ENCODE assay signal across 31 mouse cellular contexts in the genomic region with DNA sequence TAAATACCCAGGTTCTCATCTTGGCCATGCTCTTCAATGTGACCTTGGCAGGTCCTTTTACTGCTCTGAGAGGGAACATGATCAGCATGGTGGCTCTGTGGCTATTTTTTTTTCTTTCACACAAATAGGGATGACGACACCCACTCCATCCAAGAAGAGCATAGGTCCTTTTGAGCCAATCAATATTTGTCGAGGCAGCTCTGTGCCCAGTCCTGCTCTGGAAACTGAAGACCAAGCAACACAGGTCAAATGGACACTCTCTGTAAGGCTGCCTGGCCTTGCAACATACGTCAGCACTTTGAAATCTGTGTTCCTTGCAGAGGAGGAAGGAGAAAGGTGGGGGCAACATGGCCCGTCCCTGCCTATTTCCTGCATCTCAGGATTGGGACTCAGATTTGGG.
"Had no signal": no experiment of that assay in that cellular context is flagged by ENCODE, and none has a peak within 500 bp of the region (broad histone marks: within the 10 kb centered on the region; RNA-seq: fewer than 3 reads in every experiment).

No protein-coding gene starts in this region.

- ATAC-seq: liver, postnatal 0 days; lung, postnatal 0 days; midbrain, embryonic 13.5 days; midbrain, embryonic 15.5 days; midbrain, embryonic 16.5 days had no signal

- H3K4me3 ChIP-seq: left cerebral cortex, adult 2 months; limb, embryonic 10.5 days; limb, embryonic 12.5 days; limb, embryonic 13.5 days; limb, embryonic 15.5 days; liver, embryonic 13.5 days; liver, embryonic 15.5 days; lung, embryonic 15.5 days; megakaryocyte, embryonic 14.5 days; midbrain, embryonic 10.5 days; midbrain, embryonic 12.5 days; midbrain, embryonic 13.5 days; midbrain, embryonic 15.5 days; myocyte; neural tube, embryonic 12.5 days had no signal

- H3K27me3 ChIP-seq: lung, embryonic 15.5 days; midbrain, embryonic 13.5 days; midbrain, embryonic 15.5 days had no signal

- H3K9ac ChIP-seq: limb, embryonic 12.5 days; limb, embryonic 13.5 days; limb, embryonic 15.5 days; liver, embryonic 13.5 days; liver, embryonic 14.5 days; liver, embryonic 15.5 days; liver, postnatal 0 days; lung, embryonic 14.5 days; lung, embryonic 15.5 days; midbrain, embryonic 12.5 days; midbrain, embryonic 13.5 days; midbrain, embryonic 15.5 days; neural tube, embryonic 12.5 days had no signal

- DNase-seq: left cerebral cortex, postnatal 4 days; liver; liver, embryonic 13.5 days; liver, postnatal 0 days; lung, adult 18-20 months; lung, adult 2 months; lung, embryonic 14.5 days; lung, postnatal 10 days; lung, postnatal 14 days; lung, postnatal 36 days; midbrain, embryonic 14.5 days had no signal

- H3K9me3 ChIP-seq: limb, embryonic 10.5 days; limb, embryonic 12.5 days; limb, embryonic 13.5 days; limb, embryonic 15.5 days; liver, embryonic 13.5 days; liver, embryonic 15.5 days; lung, embryonic 15.5 days; megakaryocyte, embryonic 14.5 days; midbrain, embryonic 10.5 days; midbrain, embryonic 12.5 days; midbrain, embryonic 13.5 days; midbrain, embryonic 15.5 days; neural tube, embryonic 12.5 days had no signal

- H3K4me1 ChIP-seq: limb, embryonic 13.5 days; limb, embryonic 15.5 days; liver, embryonic 13.5 days; liver, embryonic 15.5 days; lung, embryonic 15.5 days; megakaryocyte, embryonic 14.5 days had no signal

- H3K4me2 ChIP-seq: limb, embryonic 12.5 days; limb, embryonic 13.5 days; limb, embryonic 15.5 days; liver, embryonic 11.5 days; liver, embryonic 13.5 days; liver, embryonic 15.5 days; lung, embryonic 14.5 days; lung, embryonic 15.5 days; midbrain, embryonic 11.5 days; midbrain, embryonic 12.5 days; midbrain, embryonic 13.5 days; midbrain, embryonic 15.5 days; neural tube, embryonic 12.5 days had no signal

- H3K36me3 ChIP-seq: limb, embryonic 10.5 days; limb, embryonic 12.5 days; limb, embryonic 13.5 days; limb, embryonic 15.5 days; liver, embryonic 13.5 days; liver, embryonic 15.5 days; lung, embryonic 15.5 days; midbrain, embryonic 10.5 days; midbrain, embryonic 12.5 days; midbrain, embryonic 13.5 days; midbrain, embryonic 15.5 days; neural tube, embryonic 12.5 days had no signal

- H3K27ac ChIP-seq: left cerebral cortex, adult 2 months; limb, embryonic 10.5 days; limb, embryonic 12.5 days; limb, embryonic 13.5 days; limb, embryonic 15.5 days; liver, embryonic 13.5 days; liver, embryonic 14.5 days; liver, embryonic 15.5 days; lung, embryonic 15.5 days; macrophage; midbrain, embryonic 10.5 days; midbrain, embryonic 12.5 days; midbrain, embryonic 13.5 days; midbrain, embryonic 15.5 days; neural tube, embryonic 12.5 days had no signal
